Mouse (Mus musculus): ENCODE results near the gene Fchsd2. TPM values are rescaled to one million over a fixed set of nuclear protein-coding genes. Genes with fewer than 3 reads are reported as not detected.

The Fchsd2 gene
- total and polyA plus RNA-seq, 3 experiments: 9.7 to 31.3 (median 14.9) TPM

DNA sequence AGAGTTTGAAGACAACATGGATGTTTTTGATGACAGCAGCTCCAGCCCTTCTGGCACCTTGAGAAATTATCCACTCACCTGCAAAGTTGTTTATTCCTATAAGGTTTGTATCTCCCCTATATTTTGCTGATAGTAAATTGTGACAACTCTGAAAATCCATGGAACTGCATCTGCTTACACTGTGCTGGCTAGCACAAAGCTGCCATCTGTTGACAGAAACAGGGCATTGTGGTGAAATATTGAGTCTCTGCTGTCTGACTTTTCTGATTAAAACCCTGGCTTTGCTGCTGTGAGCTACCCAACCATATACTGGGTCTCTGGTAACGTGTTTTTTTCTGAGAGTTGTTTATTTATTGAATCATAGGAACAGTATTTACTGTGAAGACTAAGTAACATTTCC is 178.9 kb downstream of the Fchsd2 start:
- Histone ChIP-seq H3K27me3 (ENCODE audit: insufficient read depth, low read length) (no peaks in the 10 kb centered on the region), H3K4me3 (ENCODE audit: low read depth, low read length) (no peak overlapping the region), H3K9me3 (replicated peaks) (no peaks in the 10 kb centered on the region), H3K4me1 (ENCODE audit: insufficient read depth, low read depth, low read length) (no peaks in the 10 kb centered on the region), H3K36me3 (replicated peaks) (peaks cover 19% of the 10 kb centered on the region)
- TF ChIP-seq GATA1 (IDR thresholded peaks at IDR 0.05; ENCODE audit: borderline replicate concordance, low read length) (no peak), CTCF (IDR thresholded peaks at IDR 0.05; ENCODE audit: low read depth, low read length) (no peak), GATA2 (IDR thresholded peaks at IDR 0.05; ENCODE audit: borderline replicate concordance, low read depth, low read length) (no peak), POLR2AphosphoS5 (IDR thresholded peaks at IDR 0.05; ENCODE audit: insufficient replicate concordance, low read depth, low read length) (no peak), TAL1 (conservative IDR thresholded peaks at IDR 0.05; ENCODE audit: low read depth, low read length) (no peak)
- ATAC-seq (ENCODE audit: extremely low read depth, insufficient number of reproducible peaks, low FRiP score, poor library complexity, severe bottlenecking) (no peak), DNase-seq (ENCODE audit: low spot score) (no peak)

DNA sequence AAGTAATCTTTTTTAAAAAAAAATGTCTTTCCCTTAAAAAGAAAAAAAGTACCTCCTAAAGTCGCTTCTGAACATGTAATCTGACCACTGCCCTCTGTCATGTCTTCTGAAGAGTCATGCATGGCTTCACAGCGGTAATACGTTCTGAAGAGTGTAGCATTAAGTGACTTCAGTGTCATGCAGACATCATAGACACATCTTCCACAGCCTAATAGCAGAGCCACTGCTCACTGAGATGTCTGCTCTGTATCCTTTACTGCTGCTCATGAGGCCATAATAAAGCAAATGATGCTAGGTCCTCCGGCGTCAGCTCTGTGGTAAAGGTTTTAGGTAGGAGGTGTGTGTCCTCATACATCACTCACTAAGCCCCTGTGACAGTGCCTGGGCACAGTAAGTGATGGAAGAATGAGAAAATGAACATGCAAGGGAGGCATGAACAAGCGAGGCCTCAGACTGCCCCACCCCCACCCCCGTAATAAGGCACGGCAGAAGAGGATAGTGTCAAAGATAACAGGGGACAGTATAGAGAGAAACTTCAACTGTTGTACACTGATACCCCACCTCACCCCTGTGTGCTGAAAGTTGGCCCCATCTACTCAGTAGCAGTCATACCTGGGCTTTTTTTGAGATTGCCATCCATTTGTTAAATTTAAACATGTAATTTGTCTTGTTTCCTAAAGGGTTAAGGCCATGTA is 179.9 kb downstream of the Fchsd2 start:
- no peak for TF ChIP-seq GATA1 (IDR thresholded peaks at IDR 0.05; ENCODE audit: borderline replicate concordance, low read length)
- TF ChIP-seq POLR2AphosphoS5 (IDR thresholded peaks at IDR 0.05; ENCODE audit: insufficient replicate concordance, low read depth, low read length): no peak
- no peak for TF ChIP-seq TAL1 (conservative IDR thresholded peaks at IDR 0.05; ENCODE audit: low read depth, low read length)
- TF ChIP-seq GATA2 (IDR thresholded peaks at IDR 0.05; ENCODE audit: borderline replicate concordance, low read depth, low read length): no peak
- no peak for TF ChIP-seq CTCF (IDR thresholded peaks at IDR 0.05; ENCODE audit: low read depth, low read length)
- DNase-seq (ENCODE audit: low spot score): no peak
- Histone ChIP-seq H3K4me3 (ENCODE audit: low read depth, low read length) (no peak overlapping the region), H3K9me3 (replicated peaks) (no peaks in the 10 kb centered on the region), H3K27me3 (ENCODE audit: insufficient read depth, low read length) (no peaks in the 10 kb centered on the region), H3K36me3 (replicated peaks) (peaks cover 25% of the 10 kb centered on the region), H3K4me1 (ENCODE audit: insufficient read depth, low read depth, low read length) (no peaks in the 10 kb centered on the region)
- no peak for ATAC-seq (ENCODE audit: extremely low read depth, insufficient number of reproducible peaks, low FRiP score, poor library complexity, severe bottlenecking)

DNA sequence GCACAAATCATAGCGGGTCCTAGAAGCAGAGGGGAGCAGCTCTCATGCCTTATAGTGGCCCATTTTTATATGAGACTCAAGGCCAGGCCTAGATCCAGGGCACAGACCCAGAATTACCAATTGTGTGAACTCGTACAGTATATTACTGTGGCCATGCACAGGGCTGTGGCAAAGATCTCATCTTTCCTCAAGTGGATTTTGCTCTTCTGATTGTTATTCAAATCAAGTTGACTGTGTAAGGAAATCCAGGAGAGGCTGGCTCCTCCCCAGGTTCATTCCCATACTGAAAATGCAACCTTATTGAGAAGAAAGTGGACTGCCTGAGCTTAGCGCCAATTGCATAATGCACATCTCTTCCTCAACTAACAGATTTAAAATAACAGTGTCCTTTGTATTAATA is 190.1 kb downstream of the Fchsd2 start:
- H3K4me1 ChIP-seq (ENCODE audit: insufficient read depth, low read depth, low read length): no peaks in the 10 kb centered on the region
- DNase-seq (ENCODE audit: low spot score) (no peak), ATAC-seq (ENCODE audit: extremely low read depth, insufficient number of reproducible peaks, low FRiP score, poor library complexity, severe bottlenecking) (no peak)
- H3K4me3 ChIP-seq (ENCODE audit: low read depth, low read length): no peak overlapping the region
- no peaks in the 10 kb centered on the region for H3K9me3 ChIP-seq (replicated peaks)
- peaks cover 34% of the 10 kb centered on the region for H3K36me3 ChIP-seq (replicated peaks)
- no peaks in the 10 kb centered on the region for H3K27me3 ChIP-seq (ENCODE audit: insufficient read depth, low read length)
- TF ChIP-seq TAL1 (conservative IDR thresholded peaks at IDR 0.05; ENCODE audit: low read depth, low read length): no peak
- no peak for TF ChIP-seq POLR2AphosphoS5 (IDR thresholded peaks at IDR 0.05; ENCODE audit: insufficient replicate concordance, low read depth, low read length)
- no peak for TF ChIP-seq GATA2 (IDR thresholded peaks at IDR 0.05; ENCODE audit: borderline replicate concordance, low read depth, low read length)
- TF ChIP-seq CTCF (IDR thresholded peaks at IDR 0.05; ENCODE audit: low read depth, low read length): no peak
- TF ChIP-seq GATA1 (IDR thresholded peaks at IDR 0.05; ENCODE audit: borderline replicate concordance, low read length): no peak

DNA sequence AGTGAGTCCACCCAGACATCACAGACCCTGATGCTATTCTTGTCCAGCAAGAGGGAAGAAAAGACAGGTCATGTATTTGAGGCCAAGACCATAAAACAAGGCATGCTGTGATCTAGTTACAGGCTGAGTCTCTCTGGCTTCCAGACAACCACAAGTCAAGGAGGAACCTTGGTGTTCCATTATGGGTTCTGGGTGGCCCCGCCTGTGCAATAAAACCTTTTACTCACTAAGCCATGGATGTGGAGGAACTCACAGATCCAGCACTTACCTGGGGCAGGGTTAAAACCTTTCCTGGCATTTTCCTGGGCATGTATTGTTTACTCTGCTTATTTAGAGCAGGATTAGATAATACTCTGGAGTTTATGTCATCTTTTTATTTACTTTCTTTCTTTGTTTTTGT is 191.8 kb downstream of the Fchsd2 start:
- ATAC-seq (ENCODE audit: extremely low read depth, insufficient number of reproducible peaks, low FRiP score, poor library complexity, severe bottlenecking) (no peak), DNase-seq (ENCODE audit: low spot score) (no peak)
- TF ChIP-seq TAL1 (conservative IDR thresholded peaks at IDR 0.05; ENCODE audit: low read depth, low read length) (no peak), CTCF (IDR thresholded peaks at IDR 0.05; ENCODE audit: low read depth, low read length) (no peak), GATA2 (IDR thresholded peaks at IDR 0.05; ENCODE audit: borderline replicate concordance, low read depth, low read length) (no peak), POLR2AphosphoS5 (IDR thresholded peaks at IDR 0.05; ENCODE audit: insufficient replicate concordance, low read depth, low read length) (no peak), GATA1 (IDR thresholded peaks at IDR 0.05; ENCODE audit: borderline replicate concordance, low read length) (no peak)

DNA sequence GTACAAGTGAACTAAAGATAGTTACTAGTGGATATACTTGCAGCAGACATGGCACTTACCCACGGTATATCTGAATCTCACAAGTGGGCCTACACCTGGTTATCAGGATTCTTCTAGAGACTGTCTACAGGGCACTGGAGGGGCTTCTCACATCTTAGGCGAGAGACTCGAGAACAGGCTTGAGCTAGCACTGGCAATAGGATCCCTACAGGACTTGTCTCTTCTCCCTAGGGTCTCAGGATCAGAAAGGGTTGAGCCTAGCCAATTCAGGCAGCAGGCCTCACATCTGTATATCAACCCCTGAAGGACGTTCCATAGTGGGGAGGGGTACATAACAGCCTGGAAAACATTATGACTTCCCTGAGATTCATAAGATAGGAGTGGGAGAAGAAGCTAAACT is 194.2 kb downstream of the Fchsd2 start:
- H3K4me1 ChIP-seq (ENCODE audit: insufficient read depth, low read depth, low read length): no peaks in the 10 kb centered on the region
- no peak for ATAC-seq (ENCODE audit: extremely low read depth, insufficient number of reproducible peaks, low FRiP score, poor library complexity, severe bottlenecking)
- TF ChIP-seq CTCF (IDR thresholded peaks at IDR 0.05; ENCODE audit: low read depth, low read length): no peak
- TF ChIP-seq POLR2AphosphoS5 (IDR thresholded peaks at IDR 0.05; ENCODE audit: insufficient replicate concordance, low read depth, low read length): no peak
- H3K4me3 ChIP-seq (ENCODE audit: low read depth, low read length): no peak overlapping the region
- no peaks in the 10 kb centered on the region for H3K9me3 ChIP-seq (replicated peaks)
- peaks cover 30% of the 10 kb centered on the region for H3K36me3 ChIP-seq (replicated peaks)
- H3K27me3 ChIP-seq (ENCODE audit: insufficient read depth, low read length): peaks cover 3% of the 10 kb centered on the region; the same call in 1 of the 2 replicates
- DNase-seq (ENCODE audit: low spot score): no peak

More for the DNA sequence above, 191.8 kb downstream of the Fchsd2 start:
- Histone ChIP-seq H3K4me3 (ENCODE audit: low read depth, low read length) (no peak overlapping the region), H3K27me3 (ENCODE audit: insufficient read depth, low read length) (no peaks in the 10 kb centered on the region), H3K4me1 (ENCODE audit: insufficient read depth, low read depth, low read length) (no peaks in the 10 kb centered on the region), H3K36me3 (replicated peaks) (peaks cover 32% of the 10 kb centered on the region), H3K9me3 (replicated peaks) (no peaks in the 10 kb centered on the region)

DNA sequence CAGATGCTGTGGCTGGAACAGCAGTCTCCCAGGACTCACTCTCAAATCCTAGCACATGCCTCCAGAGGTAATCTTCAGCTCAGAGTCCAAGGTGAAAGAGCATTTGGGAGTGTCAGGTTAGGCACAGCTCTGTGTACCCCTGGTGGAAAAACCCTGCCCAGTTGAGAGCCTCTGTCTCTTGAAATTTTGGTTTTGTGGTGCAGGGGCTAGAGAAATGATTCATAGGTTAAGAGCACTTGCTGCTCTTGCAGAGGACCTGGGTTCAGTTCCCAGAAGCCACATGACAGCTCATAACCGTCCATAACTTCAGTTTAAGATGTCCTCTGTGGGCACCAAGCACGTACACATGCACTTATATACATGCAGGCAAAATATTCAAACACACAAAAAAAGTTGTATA is 195.2 kb downstream of the Fchsd2 start:
- H3K9me3 ChIP-seq (replicated peaks): no peaks in the 10 kb centered on the region
- H3K4me1 ChIP-seq (ENCODE audit: insufficient read depth, low read depth, low read length): no peaks in the 10 kb centered on the region
- DNase-seq (ENCODE audit: low spot score): no peak
- no peak overlapping the region for H3K4me3 ChIP-seq (ENCODE audit: low read depth, low read length)
- peaks cover 21% of the 10 kb centered on the region for H3K36me3 ChIP-seq (replicated peaks)
- TF ChIP-seq GATA1 (IDR thresholded peaks at IDR 0.05; ENCODE audit: borderline replicate concordance, low read length) (no peak), GATA2 (IDR thresholded peaks at IDR 0.05; ENCODE audit: borderline replicate concordance, low read depth, low read length) (no peak), POLR2AphosphoS5 (IDR thresholded peaks at IDR 0.05; ENCODE audit: insufficient replicate concordance, low read depth, low read length) (no peak), TAL1 (conservative IDR thresholded peaks at IDR 0.05; ENCODE audit: low read depth, low read length) (no peak), CTCF (IDR thresholded peaks at IDR 0.05; ENCODE audit: low read depth, low read length) (no peak)
- peaks cover 3% of the 10 kb centered on the region; the same call in 1 of the 2 replicates for H3K27me3 ChIP-seq (ENCODE audit: insufficient read depth, low read length)
- no peak for ATAC-seq (ENCODE audit: extremely low read depth, insufficient number of reproducible peaks, low FRiP score, poor library complexity, severe bottlenecking)

Data from G1E (cell line).